Mouse (Mus musculus): ENCODE data around the gene Mycbpap. TPM values are rescaled to one million over a fixed set of nuclear protein-coding genes. Genes with fewer than 3 reads are reported as not detected.
A peak's percentile ranks its signal among the peaks of the same experiment; 100 is the strongest.

Mycbpap gene
- polyA plus RNA-seq, 1 experiment from 2014 or later, result 1.8 TPM

- DNase-seq (ENCODE audit: low spot score), result peak; percentile 19
- Histone ChIP-seq H3K36me3 (ENCODE audit: control insufficient read depth, insufficient read depth, low read length) (0 out of 2 replicates have a peak, but pooled peaks cover 2% of the 10 kb centered on the region), H3K9ac (ENCODE audit: low read length) (no peak overlapping the region), H3K9me3 (replicated peaks; ENCODE audit: control insufficient read depth, low read length) (no peaks in the 10 kb centered on the region), H3K27ac (ENCODE audit: low read depth, low read length) (no peak overlapping the region), H3K4me2 (ENCODE audit: low read length) (no peak overlapping the region), H3K27me3 (replicated peaks; ENCODE audit: control insufficient read depth, insufficient read depth, low read length) (no peaks in the 10 kb centered on the region), H3K4me3 (ENCODE audit: low read depth, low read length) (no peak overlapping the region), H3K4me1 (ENCODE audit: control insufficient read depth, insufficient read depth, low read length) (no peaks in the 10 kb centered on the region)
- WGBS, result 74% methylated on average over 3 of the region's 3 CpGs
- no peak for ATAC-seq
These were observed 36.7 kb upstream of the Mycbpap start for GRCm38 (mm10) chr11:94558226-94558625.

GRCm38 (mm10) chr11:94550442-94550744 lies 28.9 kb upstream of the Mycbpap start:
- Histone ChIP-seq H3K9me3 (replicated peaks; ENCODE audit: control insufficient read depth, low read length) (no peaks in the 10 kb centered on the region), H3K4me3 (ENCODE audit: low read depth, low read length) (no peak overlapping the region), H3K36me3 (ENCODE audit: control insufficient read depth, insufficient read depth, low read length) (no peaks in the 10 kb centered on the region), H3K4me1 (ENCODE audit: control insufficient read depth, insufficient read depth, low read length) (no peaks in the 10 kb centered on the region), H3K9ac (ENCODE audit: low read length) (no peak overlapping the region), H3K4me2 (ENCODE audit: low read length) (no peak overlapping the region), H3K27me3 (replicated peaks; ENCODE audit: control insufficient read depth, insufficient read depth, low read length) (no peaks in the 10 kb centered on the region), H3K27ac (ENCODE audit: low read depth, low read length) (no peak overlapping the region)
- WGBS, result 90% methylated on average over 5 of the region's 5 CpGs
- ATAC-seq, result no peak
- no peak for DNase-seq (ENCODE audit: low spot score)

GRCm38 (mm10) chr11:94549691-94550441 lies 28.3 kb upstream of the Mycbpap start:
- Histone ChIP-seq H3K9me3 (replicated peaks; ENCODE audit: control insufficient read depth, low read length) (no peaks in the 10 kb centered on the region), H3K9ac (ENCODE audit: low read length) (no peak overlapping the region), H3K27me3 (replicated peaks; ENCODE audit: control insufficient read depth, insufficient read depth, low read length) (no peaks in the 10 kb centered on the region), H3K27ac (ENCODE audit: low read depth, low read length) (no peak overlapping the region), H3K4me3 (ENCODE audit: low read depth, low read length) (no peak overlapping the region), H3K4me2 (ENCODE audit: low read length) (no peak overlapping the region), H3K36me3 (ENCODE audit: control insufficient read depth, insufficient read depth, low read length) (no peaks in the 10 kb centered on the region), H3K4me1 (ENCODE audit: control insufficient read depth, insufficient read depth, low read length) (no peaks in the 10 kb centered on the region)
- 80% methylated on average over 10 of the region's 10 CpGs for WGBS
- DNase-seq (ENCODE audit: low spot score) (no peak), ATAC-seq (no peak)

- peak within 1 kb of the TSS; percentile 92 for H3K4me2 ChIP-seq (ENCODE audit: low read length)
- no peaks in the 10 kb centered on the region for H3K27me3 ChIP-seq (replicated peaks; ENCODE audit: control insufficient read depth, insufficient read depth, low read length)
- ATAC-seq (peak; percentile 92), DNase-seq (ENCODE audit: low spot score) (peak; percentile 95)
- H3K9me3 ChIP-seq (replicated peaks; ENCODE audit: control insufficient read depth, low read length), result no peaks in the 10 kb centered on the region
- H3K4me3 ChIP-seq (ENCODE audit: low read depth, low read length), result peak within 1 kb of the TSS; percentile 58
- no peaks in the 10 kb centered on the region for H3K36me3 ChIP-seq (ENCODE audit: control insufficient read depth, insufficient read depth, low read length)
- 5% methylated on average over 47 of the region's 49 CpGs for WGBS
- H3K4me1 ChIP-seq (ENCODE audit: control insufficient read depth, insufficient read depth, low read length), result no peaks in the 10 kb centered on the region; the same call in 1 of the 2 replicates
- H3K9ac ChIP-seq (ENCODE audit: low read length), result peak within 1 kb of the TSS; percentile 73
- peak within 1 kb of the TSS; percentile 70; the same call in 1 of the 2 replicates for H3K27ac ChIP-seq (ENCODE audit: low read depth, low read length)
These were observed 27.5 kb upstream of the Mycbpap start, which contains the start of gene Rsad1 for GRCm38 (mm10) chr11:94548888-94549690. Gene Rsad1 (minus strand): TSS chr11:94549255.

- DNase-seq (ENCODE audit: low spot score), result peak; percentile 50
- no peaks in the 10 kb centered on the region for H3K36me3 ChIP-seq (ENCODE audit: control insufficient read depth, insufficient read depth, low read length)
- 14% methylated on average over 24 of the region's 24 CpGs for WGBS
These were observed 26.7 kb upstream of the Mycbpap start for GRCm38 (mm10) chr11:94548041-94548784.

GRCm38 (mm10) chr11:94547271-94547670 lies 25.7 kb upstream of the Mycbpap start:
- no peak for ATAC-seq
- 96% methylated on average over 6 of the region's 6 CpGs for WGBS
- peaks cover 3% of the 10 kb centered on the region for H3K4me1 ChIP-seq (ENCODE audit: control insufficient read depth, insufficient read depth, low read length)
- H3K27ac ChIP-seq (ENCODE audit: low read depth, low read length), result no peak overlapping the region
- no peak overlapping the region for H3K4me2 ChIP-seq (ENCODE audit: low read length)
- no peaks in the 10 kb centered on the region for H3K27me3 ChIP-seq (replicated peaks; ENCODE audit: control insufficient read depth, insufficient read depth, low read length)
- no peak for DNase-seq (ENCODE audit: low spot score)
- no peak overlapping the region for H3K4me3 ChIP-seq (ENCODE audit: low read depth, low read length)
- H3K9me3 ChIP-seq (replicated peaks; ENCODE audit: control insufficient read depth, low read length), result no peaks in the 10 kb centered on the region
- H3K9ac ChIP-seq (ENCODE audit: low read length), result no peak overlapping the region
- H3K36me3 ChIP-seq (ENCODE audit: control insufficient read depth, insufficient read depth, low read length), result 0 out of 2 replicates have a peak, but pooled peaks cover 3% of the 10 kb centered on the region

More at GRCm38 (mm10) chr11:94548041-94548784, 26.7 kb upstream of the Mycbpap start:
- Histone ChIP-seq H3K9me3 (replicated peaks; ENCODE audit: control insufficient read depth, low read length) (no peaks in the 10 kb centered on the region), H3K27me3 (replicated peaks; ENCODE audit: control insufficient read depth, insufficient read depth, low read length) (no peaks in the 10 kb centered on the region), H3K4me3 (ENCODE audit: low read depth, low read length) (peak overlapping the region; percentile 58), H3K9ac (ENCODE audit: low read length) (peak overlapping the region; percentile 73), H3K4me2 (ENCODE audit: low read length) (peak overlapping the region; percentile 92), H3K4me1 (ENCODE audit: control insufficient read depth, insufficient read depth, low read length) (peaks cover 3% of the 10 kb centered on the region), H3K27ac (ENCODE audit: low read depth, low read length) (no peak overlapping the region; the same call in 1 of the 2 replicates)
- ATAC-seq, result peak; percentile 35

GRCm38 (mm10) chr11:94546381-94546780 lies 24.8 kb upstream of the Mycbpap start:
- Histone ChIP-seq H3K4me2 (ENCODE audit: low read length) (no peak overlapping the region), H3K4me1 (ENCODE audit: control insufficient read depth, insufficient read depth, low read length) (peaks cover 3% of the 10 kb centered on the region), H3K4me3 (ENCODE audit: low read depth, low read length) (no peak overlapping the region), H3K36me3 (ENCODE audit: control insufficient read depth, insufficient read depth, low read length) (0 out of 2 replicates have a peak, but pooled peaks cover 5% of the 10 kb centered on the region), H3K9ac (ENCODE audit: low read length) (no peak overlapping the region), H3K27ac (ENCODE audit: low read depth, low read length) (no peak overlapping the region), H3K9me3 (replicated peaks; ENCODE audit: control insufficient read depth, low read length) (no peaks in the 10 kb centered on the region), H3K27me3 (replicated peaks; ENCODE audit: control insufficient read depth, insufficient read depth, low read length) (no peaks in the 10 kb centered on the region)
- DNase-seq (ENCODE audit: low spot score), result no peak
- ATAC-seq, result no peak
- 98% methylated on average over 5 of the region's 5 CpGs for WGBS

GRCm38 (mm10) chr11:94544422-94544821 lies 22.9 kb upstream of the Mycbpap start:
- H3K36me3 ChIP-seq (ENCODE audit: control insufficient read depth, insufficient read depth, low read length), result 0 out of 2 replicates have a peak, but pooled peaks cover 5% of the 10 kb centered on the region
- H3K9ac ChIP-seq (ENCODE audit: low read length), result peak overlapping the region; percentile 21; the same call in 1 of the 2 replicates
- no peak overlapping the region for H3K4me3 ChIP-seq (ENCODE audit: low read depth, low read length)
- DNase-seq (ENCODE audit: low spot score), result peak; percentile 22
- H3K4me1 ChIP-seq (ENCODE audit: control insufficient read depth, insufficient read depth, low read length), result peaks cover 3% of the 10 kb centered on the region
- H3K27me3 ChIP-seq (replicated peaks; ENCODE audit: control insufficient read depth, insufficient read depth, low read length), result no peaks in the 10 kb centered on the region
- no peak overlapping the region for H3K27ac ChIP-seq (ENCODE audit: low read depth, low read length)
- 60% methylated on average over 18 of the region's 18 CpGs for WGBS
- H3K9me3 ChIP-seq (replicated peaks; ENCODE audit: control insufficient read depth, low read length), result no peaks in the 10 kb centered on the region
- peak overlapping the region; percentile 16; the same call in 1 of the 2 replicates for H3K4me2 ChIP-seq (ENCODE audit: low read length)
- no peak for ATAC-seq

All from forebrain, embryonic 14.5 days (tissue).